Mouse (Mus musculus): ENCODE measurements at regions not wholly inside any gene's neighbourhood (a gene's known extent, or its start where the extent isn't known, plus 50 kb on each side); places are given as distances from the start of the nearest gene placed in this dataset.

GRCm38 (mm10) chrX:163669886-163670285 is 91.2 kb downstream of the Rnf138rt1 start:
- DNase-seq: peak; percentile 4

Data from cerebellum, adult 9-10 months (tissue).